Mouse (Mus musculus): ENCODE measurements around the gene App.
A peak's percentile ranks its signal among the peaks of the same experiment; 100 is the strongest.

App gene

GRCm38 (mm10) chr16:85071791-85072190 is 101.8 kb downstream of the App start:
- DNase-seq, result no peak

- DNase-seq, result no peak
These were observed 102.3 kb downstream of the App start for GRCm38 (mm10) chr16:85071248-85071647.

DNA sequence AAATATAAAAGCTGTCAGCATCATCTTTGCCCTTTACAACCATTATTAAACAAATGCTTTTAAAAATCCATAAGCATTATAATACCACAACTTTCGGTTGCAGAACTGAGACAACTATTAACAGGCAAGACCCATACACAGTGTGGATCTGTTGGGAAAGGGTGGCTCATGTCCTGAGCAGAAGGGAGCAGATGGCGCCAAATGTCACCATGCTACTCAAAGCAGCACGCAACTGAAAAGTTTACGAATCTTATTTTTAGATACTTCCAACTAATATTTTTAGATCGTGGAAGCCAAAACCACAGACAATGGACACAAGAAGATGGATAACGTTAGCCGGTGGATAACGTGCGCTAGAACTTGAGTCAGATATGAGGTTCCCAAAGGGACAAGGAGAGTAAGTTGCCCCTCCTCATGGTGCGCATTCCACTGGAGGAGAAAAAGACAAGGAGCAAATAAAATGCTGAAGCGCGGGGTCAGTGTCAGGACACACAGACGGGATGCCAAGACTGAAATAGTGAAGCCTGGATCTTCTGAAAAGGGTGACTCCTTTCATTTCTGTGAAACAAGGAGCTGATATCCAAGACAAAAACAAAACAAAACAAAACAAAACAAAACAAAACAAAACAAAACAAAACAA is 106.2 kb downstream of the App start:
- DNase-seq, result no peak

DNA sequence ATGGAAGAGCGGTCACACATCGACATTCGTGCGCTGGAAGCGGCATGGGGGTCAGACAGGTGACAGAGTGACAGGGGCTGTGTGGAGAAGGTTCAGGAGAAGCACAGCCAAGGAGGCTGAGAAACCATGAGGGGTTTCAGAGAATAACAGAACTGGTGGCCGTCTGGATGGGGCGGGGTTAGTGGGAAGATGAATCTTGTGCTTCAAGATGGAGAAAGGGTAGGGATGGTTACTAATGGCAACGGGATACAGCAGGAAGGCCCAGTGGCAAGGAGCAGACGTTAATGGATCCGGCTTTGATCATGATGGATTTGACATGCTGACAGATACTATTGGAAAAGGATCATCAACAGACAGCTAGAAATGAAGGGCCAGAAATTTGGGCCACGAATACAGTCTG is 107.3 kb downstream of the App start:
- no peak for DNase-seq

- DNase-seq, result no peak
These were observed 108.8 kb downstream of the App start for GRCm38 (mm10) chr16:85064800-85065199.

- DNase-seq, result no peak
These were observed 110.8 kb downstream of the App start for GRCm38 (mm10) chr16:85062732-85063131.

DNA sequence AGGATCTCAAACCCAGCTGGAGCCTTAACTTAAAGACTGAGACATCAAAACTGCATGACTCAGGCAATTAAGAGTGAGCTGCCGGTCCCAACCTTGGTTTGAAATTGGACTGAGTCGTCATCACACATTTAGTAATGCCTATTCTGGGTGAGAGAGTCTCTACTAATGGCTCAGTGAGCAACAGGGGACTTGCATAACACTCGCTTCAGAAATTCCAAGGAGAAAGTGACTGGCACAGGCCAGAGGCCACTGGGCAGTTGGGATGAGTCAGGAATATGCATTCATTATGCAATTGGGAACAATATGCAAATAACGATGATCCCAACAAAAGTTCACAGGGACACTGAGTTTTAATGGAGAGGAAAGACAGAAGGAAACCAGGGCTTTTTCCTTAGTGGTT is 111.8 kb downstream of the App start:
- DNase-seq, result no peak

DNA sequence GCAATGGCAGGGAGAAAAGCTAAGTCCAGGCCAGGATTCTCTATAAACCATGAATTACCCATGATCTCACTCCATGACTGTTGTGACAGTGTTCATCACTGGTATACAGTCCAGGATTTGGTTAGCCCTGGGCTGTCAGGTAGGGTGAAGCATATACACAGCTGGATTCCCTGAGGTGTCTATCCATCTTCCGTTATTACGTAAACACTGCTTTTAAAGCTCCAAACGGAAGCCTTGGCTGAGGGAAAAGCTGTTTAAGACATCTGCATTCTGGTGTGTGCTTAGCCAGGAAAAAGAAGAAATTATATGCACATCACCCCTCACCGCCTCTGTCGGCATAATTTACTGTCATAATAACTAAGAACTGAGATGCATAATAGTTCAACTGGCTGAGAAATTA is 115.4 kb downstream of the App start:
- no peak for DNase-seq

- DNase-seq, result no peak
These were observed 117.4 kb downstream of the App start for GRCm38 (mm10) chr16:85056212-85056611.

- no peak for DNase-seq
These were observed 119.6 kb downstream of the App start for GRCm38 (mm10) chr16:85053996-85054395.

DNA sequence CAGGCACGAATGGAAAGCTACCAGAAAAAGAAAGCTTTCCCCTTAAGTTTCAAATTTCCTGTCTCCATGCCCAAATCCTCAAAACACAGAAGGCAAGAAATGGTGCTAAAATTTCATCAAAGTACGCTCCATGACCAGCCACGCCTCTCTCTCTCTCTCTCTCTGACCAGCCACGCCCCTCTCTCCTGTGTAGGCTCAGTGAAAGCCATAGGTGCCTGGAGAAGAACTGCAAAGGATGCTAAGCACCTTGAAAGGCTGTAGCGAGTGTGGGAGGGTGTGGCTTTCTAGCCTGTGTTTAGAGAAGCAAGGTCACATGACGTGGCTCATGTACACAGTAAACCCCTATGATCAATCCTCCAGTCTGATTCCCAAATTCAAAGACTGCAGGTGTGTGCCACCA is 126.3 kb downstream of the App start:
- no peak for DNase-seq

DNA sequence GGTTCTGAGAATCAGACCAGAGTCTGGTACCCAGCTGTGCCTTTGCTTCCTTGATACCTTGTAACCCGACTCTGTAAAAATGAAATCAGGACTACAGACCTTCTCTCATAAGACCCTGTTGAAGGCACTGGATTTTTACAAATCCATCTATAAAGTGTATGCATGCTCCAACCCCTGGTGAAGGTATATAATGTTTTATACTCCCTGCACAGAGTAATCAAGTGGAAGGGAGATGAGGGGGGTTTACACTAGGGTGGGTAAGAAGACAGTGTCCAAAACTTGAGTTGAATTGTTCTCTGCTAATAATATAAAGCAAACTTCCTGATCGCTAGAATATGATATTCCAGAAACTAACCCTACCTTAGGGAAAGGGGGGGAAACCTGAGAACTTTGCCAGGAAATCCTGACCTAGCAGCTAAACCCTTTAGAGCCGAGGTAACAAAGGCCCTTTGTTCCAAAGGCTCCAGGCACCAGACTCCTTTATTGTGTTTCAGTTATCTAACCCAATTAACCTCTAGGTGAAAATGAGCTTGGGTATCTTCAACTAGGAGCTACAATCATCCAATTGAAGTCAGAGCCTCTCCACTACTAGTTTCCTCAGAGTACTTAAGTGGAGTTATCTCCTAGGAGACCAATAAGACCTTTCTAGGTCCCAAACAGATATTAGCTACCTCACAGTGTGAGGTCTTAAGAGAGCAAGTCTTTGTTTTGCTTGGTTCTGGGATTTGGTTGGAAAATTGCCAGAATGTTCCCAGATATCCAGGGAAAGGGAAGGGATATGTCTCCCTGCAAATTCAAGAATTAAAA is 132.2 kb downstream of the App start:
- DNase-seq, result peak; percentile 49

- no peak for DNase-seq
These were observed 134.8 kb downstream of the App start for GRCm38 (mm10) chr16:85038731-85039130.

DNA sequence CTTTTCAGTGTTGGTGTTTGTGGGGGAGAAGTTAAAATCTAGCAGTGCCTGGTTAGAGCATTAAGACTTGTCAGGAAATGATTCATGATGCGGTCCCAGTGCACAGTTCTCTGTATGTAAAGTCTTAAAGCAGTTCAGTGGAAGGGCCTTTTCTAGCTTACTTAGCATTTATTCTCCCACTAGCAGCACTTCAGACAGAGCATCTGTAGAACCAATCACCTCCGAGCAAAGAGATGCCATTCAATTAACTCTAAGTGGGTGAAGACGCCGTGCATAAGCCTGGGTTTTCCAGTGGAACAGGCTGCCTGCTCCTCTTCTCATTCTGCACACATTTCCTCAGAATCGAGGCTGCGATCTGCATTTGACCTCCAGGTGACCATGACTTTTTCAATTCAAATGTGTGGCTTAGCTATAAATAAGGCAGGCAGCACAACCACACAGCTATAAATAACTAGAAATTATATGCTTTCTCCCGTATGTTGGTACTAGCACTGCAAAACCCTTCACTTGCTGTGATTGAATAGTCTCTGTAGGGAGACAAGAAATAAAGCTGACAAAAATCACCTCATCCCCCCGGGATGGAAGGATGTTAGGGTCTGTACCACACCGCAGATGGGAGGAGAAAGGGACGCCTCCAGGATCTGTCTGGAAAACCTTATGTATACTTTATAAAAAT is 135.5 kb downstream of the App start:
- peak; percentile 16 for DNase-seq

DNA sequence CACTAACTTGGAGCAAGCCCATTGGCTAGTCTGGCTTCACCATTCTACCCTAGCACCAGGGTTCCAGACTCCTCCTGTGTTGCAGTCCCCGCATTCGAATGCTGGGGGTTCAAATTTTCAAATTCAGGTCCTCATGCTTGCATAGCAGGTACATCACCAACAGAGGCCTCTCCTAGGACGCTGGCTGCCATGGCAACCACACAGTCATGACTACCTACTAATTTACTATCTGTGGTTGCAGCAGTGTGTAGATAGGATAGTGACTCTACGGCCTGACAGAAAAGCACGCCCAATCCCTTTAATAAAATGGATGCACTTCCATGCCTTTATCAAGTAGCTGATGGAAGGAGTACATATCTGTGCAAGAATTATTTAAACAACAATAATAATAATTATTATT is 137.8 kb downstream of the App start:
- DNase-seq, result no peak

- no peak for DNase-seq
These were observed 139.8 kb downstream of the App start for GRCm38 (mm10) chr16:85033747-85034146.

GRCm38 (mm10) chr16:85030810-85031209 is 142.8 kb downstream of the App start:
- DNase-seq, result no peak

DNA sequence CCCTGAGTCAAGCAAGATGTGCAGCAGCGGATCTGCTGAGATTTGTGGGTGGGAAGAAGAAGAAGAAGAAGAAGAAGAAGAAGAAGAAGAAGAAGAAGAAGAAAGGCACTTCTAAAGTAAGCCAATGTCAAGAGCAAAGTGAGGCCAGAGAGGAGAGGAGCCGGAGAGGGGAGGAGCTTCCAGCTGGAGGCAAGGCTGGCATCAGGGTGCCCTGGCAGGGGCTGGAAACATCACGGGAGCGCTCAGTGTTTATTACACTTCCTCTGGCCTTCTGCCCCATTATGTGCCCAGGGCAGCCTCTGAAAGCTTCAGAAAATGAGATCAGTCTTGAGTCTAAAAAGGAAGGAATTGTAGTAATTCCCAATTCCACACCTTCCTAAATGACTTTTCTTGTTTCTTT is 145.2 kb downstream of the App start:
- DNase-seq, result no peak

DNA sequence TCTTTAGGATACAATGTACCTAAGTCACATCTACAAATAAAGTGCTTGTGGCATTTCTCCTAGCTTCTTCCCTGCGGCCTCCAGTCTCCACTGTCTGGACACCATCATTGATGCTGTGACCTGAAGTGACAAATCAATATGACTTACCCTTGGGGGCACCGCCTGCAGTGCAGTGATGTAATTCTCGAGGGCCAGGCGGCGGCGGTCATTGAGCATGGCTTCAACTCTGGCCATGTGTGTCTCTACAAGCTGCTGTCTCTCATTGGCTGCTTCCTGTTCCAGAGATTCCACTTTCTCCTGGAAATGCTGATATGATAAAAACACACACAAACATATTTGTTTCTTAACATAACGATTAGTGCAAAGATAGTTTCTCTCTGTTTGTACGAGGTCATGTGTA is 148.9 kb downstream of the App start:
- DNase-seq, result no peak

GRCm38 (mm10) chr16:85023106-85023505 is 150.5 kb downstream of the App start:
- DNase-seq, result no peak

- no peak for DNase-seq
These were observed 152.8 kb downstream of the App start for GRCm38 (mm10) chr16:85020696-85021323.

DNA sequence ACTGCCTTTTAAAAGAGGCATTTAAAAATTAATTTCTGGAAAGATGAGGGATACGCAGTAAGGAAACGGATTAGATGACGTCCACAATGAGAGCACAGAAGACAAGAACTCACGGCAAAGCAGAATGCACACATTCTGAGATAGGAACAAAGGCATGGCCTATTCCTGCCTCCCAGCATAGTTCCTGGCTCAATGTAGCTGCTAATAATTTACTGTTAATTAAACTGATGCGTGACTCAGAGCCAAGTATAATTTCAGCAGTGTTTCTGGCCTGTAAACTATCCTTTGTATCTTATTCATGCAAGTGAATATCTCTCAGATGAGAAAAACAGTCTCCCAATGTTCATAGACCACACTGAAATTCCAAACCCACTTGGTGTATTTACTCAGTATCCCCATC is 154.3 kb downstream of the App start:
- DNase-seq, result no peak

DNA sequence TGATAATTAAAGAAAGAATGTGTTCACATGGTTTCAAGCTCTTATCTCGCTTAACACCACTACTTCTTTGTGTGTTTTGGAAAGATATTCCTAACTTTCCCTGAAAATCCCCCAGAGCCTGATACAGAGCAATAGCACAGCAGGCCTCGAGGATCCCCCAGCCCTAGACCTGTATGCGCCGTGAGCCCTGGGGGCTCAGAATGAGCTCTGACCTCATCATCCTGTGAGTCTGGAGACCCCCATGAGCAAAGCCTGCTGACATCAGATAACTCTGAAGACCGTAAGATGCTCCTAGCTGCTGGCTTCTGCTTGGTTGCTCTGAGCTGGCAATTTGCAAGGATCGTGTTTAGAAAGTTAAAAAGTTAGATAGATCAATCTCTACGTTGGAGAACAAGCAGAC is 155.7 kb downstream of the App start:
- no peak for DNase-seq

DNA sequence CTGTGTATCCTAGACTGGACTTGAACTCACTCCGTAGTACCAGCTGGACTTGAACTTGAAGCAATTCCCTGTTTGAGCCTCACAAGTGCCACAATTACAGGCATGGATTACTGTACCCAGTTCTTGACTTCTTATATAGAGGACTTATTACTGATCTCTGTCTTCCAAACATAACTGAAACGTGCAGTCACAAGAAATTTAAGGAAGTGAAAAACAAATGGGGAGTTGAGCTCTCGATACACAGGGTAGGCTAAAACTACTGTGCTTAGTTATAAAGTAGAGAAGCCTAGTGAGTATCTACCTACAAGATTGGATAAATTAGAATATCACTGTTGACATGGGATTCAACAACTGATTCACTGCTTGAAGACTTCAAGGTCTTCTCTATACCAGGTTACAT is 160.9 kb downstream of the App start:
- no peak for DNase-seq
